Mouse (Mus musculus) myocyte (in vitro differentiated cells): ENCODE data around the gene Gpr137c. TPM values are rescaled to one million over a fixed set of nuclear protein-coding genes. Genes with fewer than 3 reads are reported as not detected.

ENCODE experiments used
- H3K27me3 ChIP-seq: one replicate; pipeline ENCODE4 v1.6.1; 2011; ENCODE audit not compliant: control insufficient read depth, insufficient read depth, insufficient read length
- H3K36me3 ChIP-seq: one replicate; pipeline ENCODE4 v1.6.1; 2011; ENCODE audit not compliant: control insufficient read depth, insufficient read depth
- H3K4me2 ChIP-seq: one replicate; pipeline ENCODE4 v1.6.1; 2011; ENCODE audit warnings: low read depth, control low read depth
- H3K4me3 ChIP-seq: one replicate; pipeline ENCODE4 v1.5.1; 2011; ENCODE audit warnings: mild to moderate bottlenecking, control low read depth, moderate library complexity
- H3K79me2 ChIP-seq: one replicate; pipeline ENCODE4 v1.6.1; 2011; ENCODE audit not compliant: control insufficient read depth, insufficient read depth
- H3ac ChIP-seq: one replicate; pipeline ENCODE4 v1.6.1; 2011; ENCODE audit not compliant: control insufficient read depth, insufficient read length
- CEBPB ChIP-seq: IDR thresholded peaks from 2 replicates; pipeline ENCODE4 v1.6.1; 2011; ENCODE audit warnings: mild to moderate bottlenecking, moderate library complexity; ENCODE audit not compliant: poor library complexity, insufficient read depth, severe bottlenecking
- E2F4 ChIP-seq: IDR thresholded peaks from one replicate; pipeline ENCODE4 v1.6.1; 2011; ENCODE audit warnings: mild to moderate bottlenecking, control low read depth, moderate library complexity; ENCODE audit not compliant: insufficient read depth
- MAX ChIP-seq: IDR thresholded peaks from one replicate; pipeline ENCODE4 v1.6.1; 2011; ENCODE audit warnings: low read depth, mild to moderate bottlenecking, control low read depth
- MYOD1 ChIP-seq, 3 experiments: IDR thresholded peaks; one replicate each; pipeline ENCODE4 v1.6.1; 2011; ENCODE audit warnings: control low read depth in 2 of 3, low read depth in 2 of 3, mild to moderate bottlenecking in 2 of 3, moderate library complexity in 1 of 3; ENCODE audit not compliant: insufficient read length in 2 of 3, control insufficient read depth in 1 of 3
- MYOG ChIP-seq, 3 experiments: IDR thresholded peaks; one replicate each; pipeline ENCODE4 v1.6.1; 2011; ENCODE audit warnings: control low read depth in 2 of 3, low read depth in 2 of 3, mild to moderate bottlenecking in 2 of 3; ENCODE audit not compliant: insufficient read length in 2 of 3, control insufficient read depth in 1 of 3, insufficient read depth in 1 of 3
- POLR2A ChIP-seq: IDR thresholded peaks from one replicate; pipeline ENCODE4 v1.6.1; 2011; ENCODE audit warnings: low read depth, mild to moderate bottlenecking, control low read depth, moderate library complexity; ENCODE audit not compliant: insufficient read length
- POLR2AphosphoS2 ChIP-seq: IDR thresholded peaks from one replicate; pipeline ENCODE4 v1.6.1; 2011; ENCODE audit warnings: low read depth, control low read depth; ENCODE audit not compliant: insufficient read length
- REST ChIP-seq: IDR thresholded peaks from one replicate; pipeline ENCODE4 v1.6.1; 2011; ENCODE audit warnings: mild to moderate bottlenecking, control low read depth, moderate library complexity; ENCODE audit not compliant: insufficient read depth, insufficient read length
- SRF ChIP-seq: IDR thresholded peaks from one replicate; pipeline ENCODE4 v1.6.1; 2011; ENCODE audit warnings: low read depth; ENCODE audit not compliant: control insufficient read depth, insufficient read length
- TCF12 ChIP-seq: IDR thresholded peaks from one replicate; pipeline ENCODE4 v1.6.1; 2011; ENCODE audit warnings: mild to moderate bottlenecking, control low read depth; ENCODE audit not compliant: poor library complexity, insufficient read depth, severe bottlenecking
- TCF3 ChIP-seq: IDR thresholded peaks from one replicate; pipeline ENCODE4 v1.6.1; 2011; ENCODE audit warnings: low read depth, control low read depth; ENCODE audit not compliant: insufficient read length
- USF1 ChIP-seq: IDR thresholded peaks from one replicate; pipeline ENCODE4 v1.6.1; 2011; ENCODE audit warnings: low read depth, mild to moderate bottlenecking, control low read depth, moderate library complexity
- polyA plus RNA-seq: library from polyadenylated mRNA; unstranded; fragments of >200 nt; fragmentation: generic; extraction: Trizol; gene quantifications from one replicate; pipeline ENCODE4 v1.2.1, GENCODE M21; 2012; ENCODE audit warnings: missing spikeins

The Gpr137c gene
- polyA plus RNA-seq, 1 experiment = 0.18 TPM

DNA sequence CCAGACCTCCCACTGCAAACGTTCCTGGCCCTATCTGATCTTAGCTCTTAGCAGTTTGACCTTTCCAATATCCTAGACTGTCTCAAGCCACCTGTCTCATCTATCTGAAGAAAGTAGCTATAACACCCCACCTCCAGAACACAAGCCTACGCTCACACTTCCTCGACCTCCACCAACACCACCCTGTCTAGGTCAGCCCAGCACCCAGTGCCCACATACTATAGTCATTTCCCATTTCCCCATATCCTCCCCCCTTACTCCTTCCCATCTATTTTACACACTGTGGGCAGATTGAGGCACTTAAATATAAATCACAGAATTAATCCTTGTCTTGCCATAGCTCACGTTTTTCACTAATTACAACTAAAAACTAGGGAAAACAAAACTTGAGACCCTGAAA lies 37.9 kb upstream of the Gpr137c start:
- no peaks in the 10 kb centered on the region for H3K27me3 ChIP-seq
- no peak overlapping the region for H3K4me2 ChIP-seq
- no peak overlapping the region for H3K4me3 ChIP-seq
- no peak overlapping the region for H3ac ChIP-seq
- no peaks in the 10 kb centered on the region for H3K36me3 ChIP-seq
- no peak for TF ChIP-seq TCF12
- TF ChIP-seq MYOG (IDR thresholded peaks at IDR 0.05; ENCODE audit: control insufficient read depth in 1 of 3, insufficient read depth in 1 of 3, insufficient read length in 2 of 3, low read depth in 2 of 3) = no peak
- no peak for TF ChIP-seq SRF
- TF ChIP-seq USF1 = no peak
- TF ChIP-seq POLR2AphosphoS2 = no peak
- no peak for TF ChIP-seq TCF3
- no peak for TF ChIP-seq MAX
- no peak for TF ChIP-seq REST
- TF ChIP-seq POLR2A = no peak
- TF ChIP-seq E2F4 = no peak
- no peak for TF ChIP-seq MYOD1 (IDR thresholded peaks at IDR 0.05; ENCODE audit: control insufficient read depth in 1 of 3, insufficient read length in 2 of 3, low read depth in 2 of 3)
- no peak for TF ChIP-seq CEBPB
- H3K79me2 ChIP-seq = no peaks in the 10 kb centered on the region

DNA sequence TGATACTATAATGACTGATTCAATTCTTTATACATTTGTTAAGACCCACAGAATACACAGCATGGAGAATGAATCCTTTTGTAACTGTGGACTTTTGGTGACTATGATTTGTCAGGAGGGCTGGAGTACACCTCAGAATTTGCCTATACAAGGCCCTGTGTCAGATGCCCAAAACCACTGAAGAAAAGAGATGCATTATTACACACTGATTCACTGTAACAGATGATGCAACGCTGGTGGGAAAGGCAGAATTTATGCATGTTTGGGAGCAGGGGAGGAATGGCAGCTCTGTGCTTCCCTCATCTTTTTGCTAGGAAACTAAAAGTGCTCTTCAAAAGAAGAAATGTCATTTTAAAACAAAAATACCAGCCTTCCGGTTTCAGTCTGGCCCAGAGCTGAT lies 28.5 kb upstream of the Gpr137c start:
- Histone ChIP-seq H3K79me2 (no peaks in the 10 kb centered on the region), H3K4me3 (no peak overlapping the region)
- peak; percentile 72 for TF ChIP-seq CEBPB
- TF ChIP-seq POLR2AphosphoS2 = no peak
- TF ChIP-seq TCF3 = no peak

DNA sequence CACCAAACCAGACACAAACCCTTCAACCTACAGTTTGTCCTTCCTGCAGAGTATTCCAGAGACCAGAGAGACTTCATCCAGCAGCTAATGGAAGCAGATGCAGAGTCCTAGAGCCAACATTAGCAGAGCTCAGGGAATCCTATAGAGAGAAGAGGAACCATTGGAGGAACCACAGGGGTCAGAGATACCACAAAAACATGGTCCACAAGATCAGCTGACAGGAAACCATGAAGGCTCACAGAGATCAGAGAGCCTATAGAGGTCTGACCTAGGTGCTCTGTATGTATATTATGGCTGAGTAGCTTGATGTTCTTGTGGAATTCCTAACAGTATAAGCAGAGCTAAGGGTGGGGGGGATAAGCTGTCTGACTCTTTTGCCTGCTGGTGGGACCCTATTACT lies 18.9 kb upstream of the Gpr137c start:
- H3K27me3 ChIP-seq = no peaks in the 10 kb centered on the region
- H3ac ChIP-seq = no peak overlapping the region
- no peaks in the 10 kb centered on the region for H3K79me2 ChIP-seq
- TF ChIP-seq MYOG (IDR thresholded peaks at IDR 0.05; ENCODE audit: control insufficient read depth in 1 of 3, insufficient read depth in 1 of 3, insufficient read length in 2 of 3, low read depth in 2 of 3) (no peak), MYOD1 (IDR thresholded peaks at IDR 0.05; ENCODE audit: control insufficient read depth in 1 of 3, insufficient read length in 2 of 3, low read depth in 2 of 3) (no peak), E2F4 (no peak), USF1 (no peak), SRF (no peak), REST (no peak), POLR2AphosphoS2 (no peak), TCF12 (no peak), TCF3 (no peak)
- no peaks in the 10 kb centered on the region for H3K36me3 ChIP-seq
- no peak overlapping the region for H3K4me2 ChIP-seq
- no peak overlapping the region for H3K4me3 ChIP-seq

More for the DNA sequence above, 28.5 kb upstream of the Gpr137c start:
- H3K27me3 ChIP-seq = no peaks in the 10 kb centered on the region
- H3K4me2 ChIP-seq = peak overlapping the region; percentile 44
- no peak overlapping the region for H3ac ChIP-seq
- H3K36me3 ChIP-seq = no peaks in the 10 kb centered on the region

DNA sequence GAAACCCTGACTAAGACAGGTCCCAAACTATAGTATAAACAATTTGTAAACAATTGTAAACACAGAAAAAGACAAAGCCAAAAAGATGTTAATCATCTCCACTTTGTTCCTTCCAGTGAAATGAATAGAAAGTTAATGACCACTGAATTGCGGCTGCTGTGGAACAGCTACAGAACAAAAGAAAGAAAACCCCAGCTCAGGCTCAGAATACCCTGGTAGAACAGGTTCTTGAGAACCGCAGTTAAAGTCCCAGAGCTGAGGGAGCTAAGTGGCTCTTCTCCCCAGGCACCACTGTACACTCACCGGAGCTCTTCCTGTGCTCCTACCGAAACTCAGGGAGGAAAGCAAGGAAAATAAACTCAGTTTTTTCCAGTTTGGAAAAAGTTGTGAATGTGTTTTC lies 8.8 kb upstream of the Gpr137c start:
- Histone ChIP-seq H3K79me2 (no peaks in the 10 kb centered on the region), H3K36me3 (no peaks in the 10 kb centered on the region)

DNA sequence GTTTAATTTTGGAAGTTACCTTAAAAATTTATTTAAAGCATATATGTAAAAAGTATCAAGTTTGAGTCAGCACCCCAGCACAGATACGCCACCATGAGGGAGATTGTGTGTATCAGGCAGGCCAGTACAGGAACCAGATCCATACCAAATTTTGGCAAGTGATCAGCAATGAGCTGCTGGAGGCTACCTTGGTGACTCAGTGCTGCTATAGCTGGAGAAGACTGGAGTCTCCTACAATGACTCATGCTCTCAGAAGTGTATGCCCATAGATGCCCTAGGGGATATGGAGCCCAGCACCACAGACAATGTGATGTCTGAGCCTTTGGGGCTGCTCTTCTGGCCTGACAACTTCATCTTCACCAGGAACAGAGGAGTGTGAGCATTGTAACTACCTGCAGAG lies 8.1 kb upstream of the Gpr137c start:
- TF ChIP-seq MYOG (IDR thresholded peaks at IDR 0.05; ENCODE audit: control insufficient read depth in 1 of 3, insufficient read depth in 1 of 3, insufficient read length in 2 of 3, low read depth in 2 of 3) = no peak
- no peak for TF ChIP-seq E2F4
- TF ChIP-seq REST = no peak
- no peak for TF ChIP-seq SRF
- TF ChIP-seq POLR2A = no peak
- no peak for TF ChIP-seq TCF3
- no peak for TF ChIP-seq POLR2AphosphoS2
- no peak for TF ChIP-seq USF1
- TF ChIP-seq MYOD1 (IDR thresholded peaks at IDR 0.05; ENCODE audit: control insufficient read depth in 1 of 3, insufficient read length in 2 of 3, low read depth in 2 of 3) = no peak
- no peak for TF ChIP-seq MAX
- no peak for TF ChIP-seq TCF12
- no peak for TF ChIP-seq CEBPB
- Histone ChIP-seq H3K27me3 (no peaks in the 10 kb centered on the region), H3ac (no peak overlapping the region), H3K36me3 (no peaks in the 10 kb centered on the region), H3K4me2 (no peak overlapping the region), H3K79me2 (no peaks in the 10 kb centered on the region), H3K4me3 (no peak overlapping the region)

More for the DNA sequence above, 8.8 kb upstream of the Gpr137c start:
- Histone ChIP-seq H3ac (no peak overlapping the region), H3K4me3 (no peak overlapping the region), H3K4me2 (no peak overlapping the region), H3K27me3 (no peaks in the 10 kb centered on the region)
- TF ChIP-seq E2F4 = no peak
- TF ChIP-seq TCF3 = no peak
